Mouse (Mus musculus) heart, postnatal 0 days (tissue): ENCODE results near the gene Ss18l2. TPM values are rescaled to one million over a fixed set of nuclear protein-coding genes. Genes with fewer than 3 reads are reported as not detected.

ENCODE experiments used
- ATAC-seq: fragments of 200-750 bp; cut with Nextera tagmentation; 2 replicates; pipeline ENCODE4 v1.8.0; 2017; ENCODE audit warnings: low read depth, moderate number of reproducible peaks, moderate library complexity; ENCODE audit not compliant: insufficient read depth
- DNase-seq: peaks from one replicate; pipeline ENCODE4 v3.0.0-alpha.2; 2016; ENCODE audit warnings: low spot score
- H3K27ac ChIP-seq: fragments of 300-500 bp; sonication (generic); 2 replicates; pipeline ENCODE4 v1.5.1; 2014; ENCODE audit warnings: low read depth, mild to moderate bottlenecking
- H3K27me3 ChIP-seq: fragments of 300-500 bp; sonication (generic); 2 replicates; pipeline ENCODE4 v1.6.1; 2014; ENCODE audit warnings: low read length, mixed read lengths; ENCODE audit not compliant: control insufficient read depth, insufficient read depth
- H3K36me3 ChIP-seq: fragments of 300-500 bp; sonication (generic); replicated peaks from 2 replicates; pipeline ENCODE4 v1.6.1; 2014; ENCODE audit warnings: low read length, mixed read lengths; ENCODE audit not compliant: control insufficient read depth, insufficient read depth
- H3K4me1 ChIP-seq: fragments of 300-500 bp; sonication (generic); 2 replicates; pipeline ENCODE4 v1.6.1; 2014; ENCODE audit warnings: antibody characterized with exemption; ENCODE audit not compliant: control insufficient read depth, insufficient read depth
- H3K4me2 ChIP-seq: fragments of 300-500 bp; sonication (generic); 2 replicates; pipeline ENCODE4 v1.6.1; 2014; ENCODE audit warnings: low read depth, mild to moderate bottlenecking, low read length, moderate library complexity
- H3K4me3 ChIP-seq: fragments of 300-500 bp; sonication (generic); 2 replicates; pipeline ENCODE4 v1.5.1; 2014; ENCODE audit warnings: low read depth, low read length
- H3K9ac ChIP-seq: fragments of 300-500 bp; sonication (generic); replicated peaks from 2 replicates; pipeline ENCODE4 v1.6.1; 2014; ENCODE audit warnings: low read depth, low read length, mixed read lengths
- H3K9me3 ChIP-seq: fragments of 300-500 bp; sonication (generic); replicated peaks from 2 replicates; pipeline ENCODE4 v1.6.1; 2016; ENCODE audit warnings: low read length; ENCODE audit not compliant: control insufficient read depth
- CTCF ChIP-seq: IDR thresholded peaks from 2 replicates; pipeline ENCODE4 v1.5.1; 2016; ENCODE audit warnings: antibody characterized with exemption, control low read depth, low read depth
- EP300 ChIP-seq: IDR thresholded peaks from 2 replicates; pipeline ENCODE4 v1.6.1; 2016; ENCODE audit warnings: antibody characterized with exemption, low read depth
- WGBS: fragments of 180-500 bp; shearing (Covaris S2); extraction: QIAGEN DNeasy Blood & Tissue Kit; methylation state at CpG from one replicate; pipeline ENCODE4 v1.1.7; 2014; 5-methylcytosine and 5-hydroxymethylcytosine counted together
- polyA plus RNA-seq: library from polyadenylated mRNA; unstranded; fragments of >200 nt; fragmentation: Nextera tagmentation; extraction: Ambion mirVana; gene quantifications from 2 replicates; pipeline ENCODE4 v1.2.1, GENCODE M21; 2015
- total RNA-seq: library from RNA; depleted of rRNA; stranded (reverse); fragments of >200 nt; gene quantifications from 2 replicates; pipeline ENCODE4 v1.2.3, GENCODE M21; 2014; ENCODE audit warnings: low replicate concordance

Ss18l2 gene
- total and polyA plus RNA-seq, 2 experiments from 2014 or later, result 136 to 379 TPM

- no peak for DNase-seq
- Histone ChIP-seq H3K9me3 (no peaks in the 10 kb centered on the region), H3K9ac (no peak overlapping the region), H3K27me3 (no peaks in the 10 kb centered on the region), H3K4me2 (no peak overlapping the region), H3K4me3 (no peak overlapping the region), H3K36me3 (peaks cover 21% of the 10 kb centered on the region), H3K27ac (no peak overlapping the region), H3K4me1 (no peaks in the 10 kb centered on the region)
- WGBS, result 81% methylated on average over 15 of the region's 15 CpGs
- no peak for ATAC-seq
- TF ChIP-seq EP300 (no peak), CTCF (no peak)
These were observed 19.9 kb upstream of the Ss18l2 start for GRCm38 (mm10) chr9:121690200-121690651.

DNA sequence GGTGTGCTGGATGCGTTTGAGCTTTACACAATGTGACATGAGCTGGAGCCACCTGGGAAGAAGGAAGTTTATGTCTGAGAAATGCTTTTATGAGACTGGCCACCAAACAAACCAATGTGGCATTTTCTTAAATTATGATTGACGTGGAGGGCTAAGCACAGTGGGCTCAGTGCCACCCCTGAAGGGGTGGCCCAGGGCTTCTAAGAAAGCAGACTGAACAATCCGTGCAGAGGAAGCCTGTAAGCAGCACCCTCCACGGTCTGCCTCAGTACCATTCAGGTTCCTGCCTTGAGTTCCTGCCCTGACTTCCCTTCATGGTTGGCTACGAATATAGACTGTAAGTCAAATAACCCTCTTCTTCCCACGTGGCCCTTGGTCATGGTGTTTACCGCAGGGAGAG, 19.4 kb upstream of the Ss18l2 start:
- H3K27ac ChIP-seq, result no peak overlapping the region
- H3K4me2 ChIP-seq, result no peak overlapping the region
- TF ChIP-seq CTCF, result no peak
- TF ChIP-seq EP300, result no peak
- no peak overlapping the region for H3K9ac ChIP-seq
- no peaks in the 10 kb centered on the region for H3K27me3 ChIP-seq
- no peaks in the 10 kb centered on the region for H3K4me1 ChIP-seq
- no peaks in the 10 kb centered on the region for H3K9me3 ChIP-seq
- ATAC-seq (no peak), DNase-seq (no peak)
- 90% methylated on average over 7 of the region's 7 CpGs for WGBS
- H3K4me3 ChIP-seq, result no peak overlapping the region
- peaks cover 20% of the 10 kb centered on the region for H3K36me3 ChIP-seq

GRCm38 (mm10) chr9:121694736-121695135, 15.4 kb upstream of the Ss18l2 start:
- H3K4me3 ChIP-seq, result no peak overlapping the region
- DNase-seq (no peak), ATAC-seq (no peak)
- TF ChIP-seq CTCF, result no peak
- TF ChIP-seq EP300, result no peak
- H3K27ac ChIP-seq, result no peak overlapping the region
- H3K27me3 ChIP-seq, result no peaks in the 10 kb centered on the region
- no peaks in the 10 kb centered on the region for H3K9me3 ChIP-seq
- no peak overlapping the region for H3K9ac ChIP-seq
- H3K4me2 ChIP-seq, result no peak overlapping the region
- H3K36me3 ChIP-seq, result peaks cover 12% of the 10 kb centered on the region
- no peaks in the 10 kb centered on the region for H3K4me1 ChIP-seq
- 83% methylated on average over 12 of the region's 12 CpGs for WGBS

GRCm38 (mm10) chr9:121696626-121697025, 13.5 kb upstream of the Ss18l2 start:
- H3K9ac ChIP-seq, result no peak overlapping the region
- TF ChIP-seq EP300 (no peak), CTCF (no peak)
- DNase-seq, result no peak
- H3K36me3 ChIP-seq, result peaks cover 5% of the 10 kb centered on the region; the same call in 1 of the 2 replicates
- H3K4me2 ChIP-seq, result no peak overlapping the region
- H3K4me3 ChIP-seq, result no peak overlapping the region
- H3K27me3 ChIP-seq, result no peaks in the 10 kb centered on the region
- WGBS, result 85% methylated on average over 9 of the region's 9 CpGs
- no peak overlapping the region for H3K27ac ChIP-seq
- H3K4me1 ChIP-seq, result no peaks in the 10 kb centered on the region
- no peaks in the 10 kb centered on the region for H3K9me3 ChIP-seq
- no peak for ATAC-seq

DNA sequence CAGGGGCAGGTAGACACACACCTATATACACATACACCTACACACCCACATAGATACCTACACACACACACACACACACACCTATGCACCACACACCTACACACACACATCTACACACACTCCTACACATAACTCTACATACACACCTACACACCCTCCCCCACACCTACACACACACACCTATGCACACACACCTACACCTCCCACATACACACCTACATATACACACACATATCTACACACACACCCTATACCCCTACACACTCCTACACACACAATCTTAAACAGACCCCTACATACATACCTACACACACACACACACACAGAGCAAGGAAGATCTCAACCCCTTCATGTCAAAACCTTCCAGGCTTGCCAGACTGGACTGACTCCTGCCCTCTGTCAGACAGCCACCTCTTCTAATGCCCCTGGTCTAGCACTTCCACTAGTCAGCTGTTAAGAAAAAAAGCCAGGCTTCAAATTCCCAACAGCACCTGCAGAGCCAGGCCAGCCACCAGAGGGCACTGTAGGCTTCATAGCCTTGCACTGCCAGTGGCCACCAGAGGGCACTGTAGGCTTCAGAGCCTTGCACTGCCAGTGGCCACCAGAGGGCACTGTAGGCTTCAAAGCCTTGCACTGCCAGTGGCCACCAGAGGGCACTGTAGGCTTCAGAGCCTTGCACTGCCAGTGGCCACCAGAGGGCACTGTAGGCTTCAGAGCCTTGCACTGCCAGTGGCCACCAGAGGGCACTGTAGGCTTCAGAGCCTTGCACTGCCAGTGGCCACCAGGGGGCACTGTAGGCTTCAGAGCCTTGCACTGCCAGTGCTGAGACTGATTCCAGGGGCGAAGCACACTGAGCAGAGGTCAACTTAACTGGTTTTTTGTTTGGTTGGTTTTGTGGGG, 12.7 kb upstream of the Ss18l2 start:
- H3K36me3 ChIP-seq, result peaks cover 5% of the 10 kb centered on the region; the same call in 1 of the 2 replicates
- DNase-seq, result peak; percentile 21
- 96% methylated on average over 1 of the region's 1 CpGs for WGBS
- no peaks in the 10 kb centered on the region for H3K9me3 ChIP-seq
- H3K4me3 ChIP-seq, result no peak overlapping the region
- H3K9ac ChIP-seq, result no peak overlapping the region
- peak; percentile 33; the same call in 1 of the 2 replicates for ATAC-seq
- H3K27me3 ChIP-seq, result no peaks in the 10 kb centered on the region
- H3K4me2 ChIP-seq, result no peak overlapping the region
- H3K4me1 ChIP-seq, result no peaks in the 10 kb centered on the region
- H3K27ac ChIP-seq, result no peak overlapping the region
- TF ChIP-seq EP300 (no peak), CTCF (peak; percentile 99)
